8 mouse cellular contexts compared by ENCODE assay signal in the genomic region with DNA sequence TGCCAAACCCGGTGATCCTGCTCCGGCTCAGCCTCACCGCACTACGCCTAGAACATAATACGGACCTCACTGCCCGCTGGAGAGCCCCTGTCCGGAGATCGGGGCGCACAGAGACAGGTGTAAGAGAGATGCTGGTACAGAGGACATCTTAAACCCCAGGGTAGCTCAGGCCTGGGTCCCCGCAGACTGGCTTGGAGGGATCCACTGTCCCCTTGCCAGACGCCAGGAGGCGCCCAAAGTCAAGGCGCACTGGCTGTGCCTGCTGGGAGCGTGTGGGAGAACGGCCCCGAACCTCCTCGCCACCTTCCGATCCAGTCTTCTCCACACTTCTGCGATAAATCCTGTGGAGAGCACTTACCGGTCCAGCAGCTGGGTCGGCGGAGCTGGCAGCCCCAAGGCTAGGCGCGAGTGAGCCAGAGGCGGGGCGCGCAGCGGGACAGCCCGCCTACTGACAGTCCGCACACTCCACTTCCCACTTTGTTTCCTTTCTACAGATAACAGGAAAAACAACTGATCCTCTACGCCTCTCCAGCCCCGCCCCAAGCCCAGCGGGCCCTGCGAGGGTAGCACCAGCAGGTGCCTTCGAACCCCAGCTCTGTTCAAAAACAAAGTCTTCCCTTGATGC. TPM values are rescaled to one million over a fixed set of nuclear protein-coding genes. Genes with fewer than 3 reads are reported as not detected.
DNase-seq lines count a peak whose midpoint lies in the region; ATAC-seq and TF ChIP-seq lines count a peak whose summit lies in the region.

No protein-coding gene starts in this region.

- peaks cover 24% of the 10 kb centered on the region for H3K27me3 ChIP-seq in embryonic facial prominence, embryonic 15.5 days
- peaks cover 18% of the 10 kb centered on the region for H3K27me3 ChIP-seq in heart, embryonic 14.5 days (ENCODE audit: control insufficient read depth, insufficient read depth, low read length)
- H3K27me3 ChIP-seq in kidney, embryonic 16.5 days (ENCODE audit: insufficient read depth, low read length): no peaks in the 10 kb centered on the region
- no peaks in the 10 kb centered on the region for H3K27me3 ChIP-seq in lung, postnatal 0 days (replicated peaks; ENCODE audit: insufficient read depth, low read length)

- peak; percentile 56; the same call in 1 of the 2 replicates for ATAC-seq in embryonic facial prominence, embryonic 15.5 days (ENCODE audit: insufficient number of reproducible peaks, low FRiP score, low TSS enrichment, low read depth)
- peak; percentile 20; the same call in 1 of the 2 replicates for ATAC-seq in heart, embryonic 14.5 days (ENCODE audit: insufficient number of reproducible peaks, insufficient read depth, low FRiP score, low read depth)
- peak; percentile 76 for ATAC-seq in kidney, embryonic 16.5 days (ENCODE audit: low FRiP score, low TSS enrichment)
- peak; percentile 81 for ATAC-seq in lung, postnatal 0 days

- peak overlapping the region; percentile 51 for H3K4me3 ChIP-seq in embryonic facial prominence, embryonic 15.5 days (replicated peaks)
- H3K4me3 ChIP-seq in heart, embryonic 14.5 days (ENCODE audit: control insufficient read depth in 1 of 2, insufficient read depth in 1 of 2, low read depth in 1 of 2, low read length in 2 of 2): peak overlapping the region; percentile 50 to 54
- peak overlapping the region; percentile 56 for H3K4me3 ChIP-seq in kidney, embryonic 16.5 days (ENCODE audit: low read length)
- peak overlapping the region; percentile 48 for H3K4me3 ChIP-seq in lung, postnatal 0 days (ENCODE audit: low read depth, low read length)
- peak overlapping the region; percentile 48 for H3K4me3 ChIP-seq in olfactory bulb, adult 2 months (ENCODE audit: insufficient read depth, low read depth, low read length)

- peak overlapping the region; percentile 85 for H3K4me2 ChIP-seq in embryonic facial prominence, embryonic 15.5 days (replicated peaks)
- H3K4me2 ChIP-seq in heart, embryonic 14.5 days (ENCODE audit: low read length): peak overlapping the region; percentile 92
- peak overlapping the region; percentile 81 for H3K4me2 ChIP-seq in kidney, embryonic 16.5 days (replicated peaks; ENCODE audit: low read depth, low read length)
- peak overlapping the region; percentile 79 for H3K4me2 ChIP-seq in lung, postnatal 0 days (replicated peaks; ENCODE audit: low read depth, low read length)

- H3K4me1 ChIP-seq in embryonic facial prominence, embryonic 15.5 days: peaks cover 15% of the 10 kb centered on the region
- H3K4me1 ChIP-seq in heart, embryonic 14.5 days (ENCODE audit: control insufficient read depth in 2 of 2, insufficient read depth in 2 of 2, low read length in 2 of 2): peaks cover 16% of the 10 kb centered on the region in 2 experiments
- H3K4me1 ChIP-seq in kidney, embryonic 16.5 days (ENCODE audit: insufficient read depth, low read length): peaks cover 26% of the 10 kb centered on the region
- H3K4me1 ChIP-seq in lung, postnatal 0 days (ENCODE audit: insufficient read depth, low read depth, low read length): no peaks in the 10 kb centered on the region
- H3K4me1 ChIP-seq in olfactory bulb, adult 2 months (ENCODE audit: control insufficient read depth, insufficient read depth, low read length): peaks cover 21% of the 10 kb centered on the region

- WGBS in embryonic facial prominence, embryonic 15.5 days: 1% methylated on average over 35 of the region's 35 CpGs
- WGBS in heart, embryonic 14.5 days: 1% methylated on average over 35 of the region's 35 CpGs
- 1% methylated on average over 35 of the region's 35 CpGs for WGBS in kidney, embryonic 16.5 days
- WGBS in lung, postnatal 0 days: 2% methylated on average over 35 of the region's 35 CpGs
- WGBS in olfactory bulb, adult 2 months: 5% methylated on average over 35 of the region's 35 CpGs

- H3K9ac ChIP-seq in embryonic facial prominence, embryonic 15.5 days: peak overlapping the region; percentile 50
- peak overlapping the region; percentile 73 for H3K9ac ChIP-seq in heart, embryonic 14.5 days (ENCODE audit: low read length)
- H3K9ac ChIP-seq in kidney, embryonic 16.5 days (replicated peaks; ENCODE audit: low read length): peak overlapping the region; percentile 73
- peak overlapping the region; percentile 23; the same call in 1 of the 2 replicates for H3K9ac ChIP-seq in lung, postnatal 0 days (replicated peaks; ENCODE audit: low read depth)

- TF ChIP-seq POLR2A in olfactory bulb, adult 2 months (IDR thresholded peaks at IDR 0.05; ENCODE audit: insufficient read depth, low read depth, low read length): no peak

- TF ChIP-seq CTCF in lung, postnatal 0 days (IDR thresholded peaks at IDR 0.05): peak; percentile 81
- peak; percentile 59 for TF ChIP-seq CTCF in olfactory bulb, adult 2 months (IDR thresholded peaks at IDR 0.05; ENCODE audit: insufficient read depth, low read depth, low read length)

- peak; percentile 87 for DNase-seq in CD4-positive helper T cell, adult 2 months (ENCODE audit: low read depth, low spot score)
- peak; percentile 83 for DNase-seq in ZHBTc4 (ENCODE audit: low read depth, low spot score)
- DNase-seq in lung, postnatal 0 days (ENCODE audit: low spot score): peak; percentile 70
- peak; percentile 79 for DNase-seq in thymus, postnatal 14 days

- H3K27ac ChIP-seq in embryonic facial prominence, embryonic 15.5 days (replicated peaks): 0 out of 2 replicates have a peak overlapping the region, but pooled peaks have one; percentile 22
- 0 out of 4 replicates have a peak overlapping the region, but pooled peaks of 1 of the 2 experiments have one; percentile 16 for H3K27ac ChIP-seq in heart, embryonic 14.5 days (replicated peaks in 1 of 2; ENCODE audit: control insufficient read depth in 1 of 2, insufficient read depth in 1 of 2, low read depth in 2 of 2, low read length in 2 of 2)
- peak overlapping the region; percentile 12; the same call in 1 of the 2 replicates for H3K27ac ChIP-seq in kidney, embryonic 16.5 days (ENCODE audit: low read length)
- H3K27ac ChIP-seq in lung, postnatal 0 days (ENCODE audit: low read length): peak overlapping the region; percentile 49; the same call in 1 of the 2 replicates
- H3K27ac ChIP-seq in olfactory bulb, adult 2 months (ENCODE audit: insufficient read depth, low read depth, low read length): no peak overlapping the region

- H3K36me3 ChIP-seq in embryonic facial prominence, embryonic 15.5 days: no peaks in the 10 kb centered on the region
- H3K36me3 ChIP-seq in heart, embryonic 14.5 days (ENCODE audit: control insufficient read depth, insufficient read depth, low read length): no peaks in the 10 kb centered on the region
- H3K36me3 ChIP-seq in kidney, embryonic 16.5 days (ENCODE audit: insufficient read depth, low read length): no peaks in the 10 kb centered on the region
- H3K36me3 ChIP-seq in lung, postnatal 0 days (ENCODE audit: insufficient read depth, low read length): no peaks in the 10 kb centered on the region

- TF ChIP-seq EP300 in lung, postnatal 0 days (IDR thresholded peaks at IDR 0.05): no peak

- no peaks in the 10 kb centered on the region for H3K9me3 ChIP-seq in embryonic facial prominence, embryonic 15.5 days (replicated peaks)
- no peaks in the 10 kb centered on the region for H3K9me3 ChIP-seq in heart, embryonic 14.5 days (ENCODE audit: control insufficient read depth, low read length)
- H3K9me3 ChIP-seq in kidney, embryonic 16.5 days (ENCODE audit: low read length): no peaks in the 10 kb centered on the region
- H3K9me3 ChIP-seq in lung, postnatal 0 days (ENCODE audit: low read length): no peaks in the 10 kb centered on the region

RNA-seq across cellular contexts. Expression of gene Pik3cd, which starts 4.1 kb away (rescaled TPM):
- 5.0 and 5.9 TPM in 2 replicates for polyA plus RNA-seq in embryonic facial prominence, embryonic 15.5 days (2015; fragmentation: Nextera tagmentation; extraction: Ambion mirVana)
- 3.1 and 4.6 TPM in 2 replicates for polyA plus RNA-seq in heart, embryonic 14.5 days (2014; fragmentation: Nextera tagmentation; extraction: Ambion mirVana)
- 4.5 and 4.7 TPM in 2 replicates for polyA plus RNA-seq in kidney, embryonic 16.5 days (2015; fragmentation: Nextera tagmentation; extraction: Ambion mirVana)
- 3.8 and 4.0 TPM in 2 replicates for polyA plus RNA-seq in lung, postnatal 0 days (2015; fragmentation: Nextera tagmentation; extraction: Ambion mirVana)
- polyA plus RNA-seq in olfactory bulb, adult 2 months (2012; ENCODE audit: insufficient read depth, insufficient read length, low replicate concordance, missing spikeins): not detected in 2 replicates

RNA-seq across cellular contexts. Expression of gene Tmem201, which starts 39.5 kb away (rescaled TPM):
- polyA plus RNA-seq in embryonic facial prominence, embryonic 15.5 days (2015; fragmentation: Nextera tagmentation; extraction: Ambion mirVana): 27.7 and 28.8 TPM in 2 replicates
- 36.8 and 38.4 TPM in 2 replicates for polyA plus RNA-seq in heart, embryonic 14.5 days (2014; fragmentation: Nextera tagmentation; extraction: Ambion mirVana)
- 39.2 and 41.8 TPM in 2 replicates for polyA plus RNA-seq in kidney, embryonic 16.5 days (2015; fragmentation: Nextera tagmentation; extraction: Ambion mirVana)
- polyA plus RNA-seq in lung, postnatal 0 days (2015; fragmentation: Nextera tagmentation; extraction: Ambion mirVana): 8.2 and 9.4 TPM in 2 replicates
- polyA plus RNA-seq in olfactory bulb, adult 2 months (2012; ENCODE audit: insufficient read depth, insufficient read length, low replicate concordance, missing spikeins): not detected in 2 replicates

Comparison
In these comparisons a context has a peak if more than half of its experiments do, and no peak if none do; other contexts are left out.
1. ATAC-seq: peak in every context shown above with its lines; median percentile 81 in lung, postnatal 0 days; 76 in kidney, embryonic 16.5 days; 56 in embryonic facial prominence, embryonic 15.5 days; 20 in heart, embryonic 14.5 days.
2. H3K9ac ChIP-seq: peak in every context shown above with its lines; median percentile 73 in heart, embryonic 14.5 days; 73 in kidney, embryonic 16.5 days; 50 in embryonic facial prominence, embryonic 15.5 days; 23 in lung, postnatal 0 days.